Mouse (Mus musculus) MEL (cell line): ENCODE data around the gene Mpz. TPM values are rescaled to one million over a fixed set of nuclear protein-coding genes. Genes with fewer than 3 reads are reported as not detected.

Experiments used
- DNase-seq: peaks from one replicate; pipeline ENCODE4 v3.0.0; 2011; ENCODE audit warnings: low read depth, low spot score
- H3K27ac ChIP-seq: 2 replicates; pipeline ENCODE4 v1.5.1; 2012; ENCODE audit warnings: low read depth, mild to moderate bottlenecking, control low read depth, low read length, moderate library complexity; ENCODE audit not compliant: control insufficient read depth
- H3K27me3 ChIP-seq, 2 experiments: fragments of 150-350 bp in 1 of 2; sonication (generic) in 1 of 2; 2 replicates each; pipeline ENCODE4 v1.6.1; 2012; ENCODE audit warnings: low read length in 2 of 2, mild to moderate bottlenecking in 2 of 2, improper control_type of control experiment in 1 of 2, moderate library complexity in 1 of 2; ENCODE audit not compliant: insufficient read depth in 2 of 2, control insufficient read depth in 1 of 2
- H3K36me3 ChIP-seq, 2 experiments: 2 replicates each; pipeline ENCODE4 v1.6.1; 2012 to 2014; ENCODE audit warnings: low read length in 2 of 2, improper control_type of control experiment in 1 of 2, inconsistent platforms in 1 of 2, mild to moderate bottlenecking in 1 of 2; ENCODE audit not compliant: insufficient read depth in 2 of 2, control insufficient read depth in 1 of 2
- H3K4me1 ChIP-seq, 2 experiments: fragments of 150-350 bp in 1 of 2; sonication (generic) in 1 of 2; 2 replicates each; pipeline ENCODE4 v1.6.1; 2012; ENCODE audit warnings: low read length in 2 of 2, improper control_type of control experiment in 1 of 2, mild to moderate bottlenecking in 1 of 2; ENCODE audit not compliant: insufficient read depth in 2 of 2, control insufficient read depth in 1 of 2
- H3K4me3 ChIP-seq, 2 experiments: fragments of 150-350 bp in 1 of 2; sonication (generic) in 1 of 2; 2 replicates each; pipeline ENCODE4 v1.5.1; 2012; ENCODE audit warnings: low read depth in 2 of 2, low read length in 2 of 2, mild to moderate bottlenecking in 2 of 2, moderate library complexity in 2 of 2, control low read depth in 1 of 2, improper control_type of control experiment in 1 of 2; ENCODE audit not compliant: control insufficient read depth in 1 of 2, insufficient read depth in 1 of 2
- H3K79me2 ChIP-seq: 2 replicates; pipeline ENCODE4 v1.6.1; 2012; ENCODE audit warnings: mild to moderate bottlenecking, low read length, moderate library complexity; ENCODE audit not compliant: control insufficient read depth, poor library complexity, insufficient read depth
- H3K9ac ChIP-seq: 2 replicates; pipeline ENCODE4 v1.6.1; 2012; ENCODE audit warnings: low read depth, mild to moderate bottlenecking, control low read depth, low read length, moderate library complexity; ENCODE audit not compliant: control insufficient read depth, poor library complexity, severe bottlenecking
- H3K9me3 ChIP-seq: fragments of 150-350 bp; sonication (generic); replicated peaks from 2 replicates; pipeline ENCODE4 v1.6.1; 2012; ENCODE audit warnings: mild to moderate bottlenecking, low read length, improper control_type of control experiment, moderate library complexity; ENCODE audit not compliant: insufficient read depth
- BHLHE40 ChIP-seq: IDR thresholded peaks from 2 replicates; pipeline ENCODE4 v1.6.1; 2012; ENCODE audit warnings: low read depth, mild to moderate bottlenecking, inconsistent platforms, low read length, improper control_type of control experiment, borderline replicate concordance
- CHD1 ChIP-seq: IDR thresholded peaks from 2 replicates; pipeline ENCODE4 v1.6.1; 2012; ENCODE audit warnings: low read depth, mild to moderate bottlenecking, inconsistent platforms, low read length, improper control_type of control experiment
- CHD2 ChIP-seq: IDR thresholded peaks from 2 replicates; pipeline ENCODE4 v1.6.1; 2011; ENCODE audit warnings: low read length, improper control_type of control experiment
- CTCF ChIP-seq, 3 experiments: IDR thresholded peaks in 2 of 3; conservative IDR thresholded peaks in 1 of 3; 2 replicates each; pipeline ENCODE4 v1.5.1; 2011 to 2012; ENCODE audit warnings: low read length in 3 of 3, low read depth in 2 of 3, mild to moderate bottlenecking in 2 of 3, improper control_type of control experiment in 1 of 3, inconsistent platforms in 1 of 3, mixed read lengths in 1 of 3, moderate library complexity in 1 of 3; ENCODE audit not compliant: control insufficient read depth in 1 of 3, insufficient read depth in 1 of 3, poor library complexity in 1 of 3, severe bottlenecking in 1 of 3
- ETS1 ChIP-seq: IDR thresholded peaks from 2 replicates; pipeline ENCODE4 v1.6.1; 2012; ENCODE audit warnings: low read depth, mild to moderate bottlenecking, inconsistent platforms, low read length, improper control_type of control experiment, moderate library complexity
- GABPA ChIP-seq: IDR thresholded peaks from 2 replicates; pipeline ENCODE4 v1.6.1; 2012; ENCODE audit warnings: low read depth, mild to moderate bottlenecking, inconsistent platforms, low read length, improper control_type of control experiment, moderate library complexity
- HCFC1 ChIP-seq: IDR thresholded peaks from 2 replicates; pipeline ENCODE4 v1.6.1; 2012; ENCODE audit warnings: low read depth, mild to moderate bottlenecking, inconsistent platforms, low read length, improper control_type of control experiment, moderate library complexity
- JUND ChIP-seq: IDR thresholded peaks from 2 replicates; pipeline ENCODE4 v1.6.1; 2011; ENCODE audit warnings: low read depth, mild to moderate bottlenecking, improper control_type of control experiment, low read length
- MAFK ChIP-seq: IDR thresholded peaks from 2 replicates; pipeline ENCODE4 v1.6.1; 2011; ENCODE audit warnings: low read depth, mild to moderate bottlenecking, low read length, improper control_type of control experiment, borderline replicate concordance
- MAZ ChIP-seq: IDR thresholded peaks from 2 replicates; pipeline ENCODE4 v1.6.1; 2012; ENCODE audit warnings: low read depth, mild to moderate bottlenecking, inconsistent platforms, low read length, improper control_type of control experiment
- MYC ChIP-seq: IDR thresholded peaks from 2 replicates; pipeline ENCODE4 v1.6.1; 2011; ENCODE audit warnings: low read depth, mild to moderate bottlenecking, low read length, improper control_type of control experiment, moderate library complexity
- NELFE ChIP-seq: IDR thresholded peaks from 2 replicates; pipeline ENCODE4 v1.6.1; 2011; ENCODE audit warnings: low read depth, low read length, improper control_type of control experiment
- NRF1 ChIP-seq: IDR thresholded peaks from 2 replicates; pipeline ENCODE4 v1.6.1; 2014; ENCODE audit warnings: low read depth, mild to moderate bottlenecking, inconsistent platforms, low read length, improper control_type of control experiment, moderate library complexity; ENCODE audit not compliant: poor library complexity, insufficient read depth, severe bottlenecking
- POLR2A ChIP-seq, 2 experiments: IDR thresholded peaks; 2 replicates each; pipeline ENCODE4 v1.6.1; 2011 to 2012; ENCODE audit warnings: low read length in 2 of 2, mild to moderate bottlenecking in 2 of 2, control low read depth in 1 of 2, improper control_type of control experiment in 1 of 2, low read depth in 1 of 2, moderate library complexity in 1 of 2; ENCODE audit not compliant: control insufficient read depth in 1 of 2, insufficient read depth in 1 of 2, poor library complexity in 1 of 2
- POLR2AphosphoS2 ChIP-seq: IDR thresholded peaks from 2 replicates; pipeline ENCODE4 v1.6.1; 2011; ENCODE audit warnings: low read length, improper control_type of control experiment
- SIN3A ChIP-seq: IDR thresholded peaks from 2 replicates; pipeline ENCODE4 v1.6.1; 2012; ENCODE audit warnings: low read length, improper control_type of control experiment, inconsistent platforms
- SMC3 ChIP-seq: IDR thresholded peaks from 2 replicates; pipeline ENCODE4 v1.6.1; 2011; ENCODE audit warnings: low read depth, low read length, improper control_type of control experiment
- TCF12 ChIP-seq: IDR thresholded peaks from 2 replicates; pipeline ENCODE4 v1.6.1; 2014; ENCODE audit warnings: low read depth, mild to moderate bottlenecking, inconsistent platforms, low read length, improper control_type of control experiment, moderate library complexity
- UBTF ChIP-seq: IDR thresholded peaks from 2 replicates; pipeline ENCODE4 v1.6.1; 2012; ENCODE audit warnings: low read depth, mild to moderate bottlenecking, inconsistent platforms, low read length, improper control_type of control experiment, moderate library complexity, borderline replicate concordance; ENCODE audit not compliant: insufficient read depth
- USF1 ChIP-seq: IDR thresholded peaks from 2 replicates; pipeline ENCODE4 v1.6.1; 2014; ENCODE audit warnings: low read depth, mild to moderate bottlenecking, inconsistent platforms, low read length, improper control_type of control experiment, moderate library complexity
- USF2 ChIP-seq, 2 experiments: IDR thresholded peaks; 2 replicates each; pipeline ENCODE4 v1.6.1; 2011 to 2012; ENCODE audit warnings: improper control_type of control experiment in 2 of 2, low read length in 2 of 2, borderline replicate concordance in 1 of 2, inconsistent platforms in 1 of 2, low read depth in 1 of 2, mild to moderate bottlenecking in 1 of 2; ENCODE audit not compliant: insufficient read depth in 1 of 2
- ZMIZ1 ChIP-seq: IDR thresholded peaks from 2 replicates; pipeline ENCODE4 v1.6.1; 2012; ENCODE audit warnings: low read depth, mild to moderate bottlenecking, inconsistent platforms, low read length, improper control_type of control experiment, moderate library complexity
- polyA plus RNA-seq, 2 experiments: library from polyadenylated mRNA; stranded (reverse) in 1 of 2; unstranded in 1 of 2; fragments of >175 nt in 1 of 2; fragments of >200 nt in 1 of 2; gene quantifications; 2 replicates each; pipeline versions ENCODE4 v1.2.1 to v1.2.4; 2012; ENCODE audit warnings: low replicate concordance in 2 of 2, low read depth in 1 of 2; ENCODE audit not compliant: insufficient read length in 2 of 2, insufficient read depth in 1 of 2, missing spikeins in 1 of 2
- total RNA-seq: library from RNA; depleted of rRNA; stranded (reverse); fragments of 300-350 nt; gene quantifications from 2 replicates; pipeline ENCODE4 v1.2.3, GENCODE M21; 2012

The Mpz gene
- total and polyA plus RNA-seq, 3 experiments, result 0.28 TPM; not detected in 2

- H3K9ac ChIP-seq, result no peak overlapping the region
- peaks cover 0 to 4% of the 10 kb centered on the region in 2 experiments; a peak in 1 of 4 replicates for H3K36me3 ChIP-seq
- H3K4me1 ChIP-seq, result peaks cover 0 to 2% of the 10 kb centered on the region in 2 experiments; a peak in 2 of 4 replicates
- TF ChIP-seq CHD2 (no peak), POLR2A (IDR thresholded peaks at IDR 0.05; ENCODE audit: control insufficient read depth in 1 of 2, insufficient read depth in 1 of 2, low read depth in 1 of 2, low read length in 2 of 2, poor library complexity in 1 of 2) (no peak), HCFC1 (no peak), POLR2AphosphoS2 (no peak), CHD1 (no peak), ETS1 (no peak), USF2 (IDR thresholded peaks at IDR 0.05; ENCODE audit: borderline replicate concordance in 1 of 2, insufficient read depth in 1 of 2, low read depth in 1 of 2, low read length in 2 of 2) (no peak)
- DNase-seq, result no peak
- H3K9me3 ChIP-seq, result no peaks in the 10 kb centered on the region
- H3K27me3 ChIP-seq, result peaks cover 0 to 1% of the 10 kb centered on the region in 2 experiments; a peak in 3 of 4 replicates
- no peak overlapping the region for H3K4me3 ChIP-seq
- H3K27ac ChIP-seq, result no peak overlapping the region
- H3K79me2 ChIP-seq, result no peaks in the 10 kb centered on the region
Measured at GRCm38 (mm10) chr1:171169913-171170312, 19.4 kb downstream of the Mpz start.

- Histone ChIP-seq H3K36me3 (peaks cover 0 to 4% of the 10 kb centered on the region in 2 experiments; a peak in 1 of 4 replicates), H3K9me3 (no peaks in the 10 kb centered on the region), H3K4me3 (no peak overlapping the region), H3K27me3 (peaks cover 5 to 9% of the 10 kb centered on the region in 2 experiments; a peak in 3 of 4 replicates), H3K79me2 (no peaks in the 10 kb centered on the region), H3K4me1 (peaks cover 0 to 2% of the 10 kb centered on the region in 2 experiments; a peak in 2 of 4 replicates), H3K9ac (no peak overlapping the region), H3K27ac (no peak overlapping the region)
- peak; percentile 28 for DNase-seq
- TF ChIP-seq NRF1 (no peak), USF2 (IDR thresholded peaks at IDR 0.05; ENCODE audit: borderline replicate concordance in 1 of 2, insufficient read depth in 1 of 2, low read depth in 1 of 2, low read length in 2 of 2) (no peak), MAZ (no peak), POLR2A (IDR thresholded peaks at IDR 0.05; ENCODE audit: control insufficient read depth in 1 of 2, insufficient read depth in 1 of 2, low read depth in 1 of 2, low read length in 2 of 2, poor library complexity in 1 of 2) (no peak), CHD2 (no peak), MAFK (no peak), CHD1 (no peak), TCF12 (no peak), ZMIZ1 (no peak), NELFE (no peak)
Measured at GRCm38 (mm10) chr1:171171138-171171537, 20.6 kb downstream of the Mpz start.

- TF ChIP-seq USF2 (IDR thresholded peaks at IDR 0.05; ENCODE audit: borderline replicate concordance in 1 of 2, insufficient read depth in 1 of 2, low read depth in 1 of 2, low read length in 2 of 2) (no peak), ETS1 (no peak), POLR2AphosphoS2 (no peak), JUND (no peak), HCFC1 (no peak), USF1 (no peak), MYC (no peak), ZMIZ1 (no peak), SIN3A (no peak), GABPA (no peak), SMC3 (no peak), CTCF (IDR thresholded peaks at IDR 0.05 in 2 of 3, conservative IDR thresholded peaks at IDR 0.05 in 1 of 3; ENCODE audit: control insufficient read depth in 1 of 3, insufficient read depth in 1 of 3, low read depth in 2 of 3, low read length in 3 of 3, poor library complexity in 1 of 3, severe bottlenecking in 1 of 3) (no peak), BHLHE40 (no peak), UBTF (no peak)
- H3K79me2 ChIP-seq, result no peaks in the 10 kb centered on the region
- H3K9ac ChIP-seq, result no peak overlapping the region
- H3K4me1 ChIP-seq, result no peaks in the 10 kb centered on the region; a peak in 1 of 4 replicates
- no peak overlapping the region for H3K4me3 ChIP-seq
- 0 out of 4 replicates have a peak, but pooled peaks cover 0 to 2% of the 10 kb centered on the region in 2 experiments for H3K36me3 ChIP-seq
- DNase-seq, result no peak
- no peaks in the 10 kb centered on the region for H3K9me3 ChIP-seq
- H3K27ac ChIP-seq, result no peak overlapping the region
- peaks cover 7 to 9% of the 10 kb centered on the region in 2 experiments; a peak in 3 of 4 replicates for H3K27me3 ChIP-seq
Measured at GRCm38 (mm10) chr1:171172779-171173178, 22.3 kb downstream of the Mpz start.
